Mouse (Mus musculus): ENCODE results near the gene Pih1d1. TPM values are rescaled to one million over a fixed set of nuclear protein-coding genes. Genes with fewer than 3 reads are reported as not detected.

Gene Pih1d1
- polyA plus RNA-seq, 1 experiment from 2014 or later = 94.4 TPM

DNA sequence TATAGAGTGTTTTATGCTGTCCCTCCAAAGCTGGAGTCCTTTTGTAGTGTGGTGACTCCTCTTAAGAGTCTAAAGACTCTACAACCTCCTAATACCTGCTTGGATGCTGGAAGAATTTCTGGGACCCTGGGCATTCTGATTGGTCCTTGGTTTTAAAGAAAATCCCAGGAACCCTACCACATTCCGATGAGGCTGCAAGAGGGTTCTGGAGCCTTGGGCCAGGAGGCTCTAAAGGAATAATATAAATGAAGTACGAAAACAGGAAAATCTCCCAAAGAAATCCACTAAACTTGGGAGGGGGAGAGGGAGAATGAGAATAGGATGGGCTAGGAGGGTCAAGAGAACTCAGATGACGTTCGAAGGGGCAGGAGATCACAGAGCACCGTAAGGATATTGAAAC, 517 bp upstream of the Pih1d1 start:
- Histone ChIP-seq H3K9me3 (no peaks in the 10 kb centered on the region), H3K4me3 (peak overlapping the region; percentile 48), H3K4me2 (peak overlapping the region; percentile 79), H3K4me1 (replicated peaks) (peaks cover 25% of the 10 kb centered on the region), H3K36me3 (peaks cover 20% of the 10 kb centered on the region), H3K27ac (peak overlapping the region; percentile 92), H3K9ac (peak overlapping the region; percentile 83), H3K27me3 (no peaks in the 10 kb centered on the region)
- 2% methylated on average over 5 of the region's 5 CpGs for WGBS
- no peak for ATAC-seq (ENCODE audit: low FRiP score)

DNA sequence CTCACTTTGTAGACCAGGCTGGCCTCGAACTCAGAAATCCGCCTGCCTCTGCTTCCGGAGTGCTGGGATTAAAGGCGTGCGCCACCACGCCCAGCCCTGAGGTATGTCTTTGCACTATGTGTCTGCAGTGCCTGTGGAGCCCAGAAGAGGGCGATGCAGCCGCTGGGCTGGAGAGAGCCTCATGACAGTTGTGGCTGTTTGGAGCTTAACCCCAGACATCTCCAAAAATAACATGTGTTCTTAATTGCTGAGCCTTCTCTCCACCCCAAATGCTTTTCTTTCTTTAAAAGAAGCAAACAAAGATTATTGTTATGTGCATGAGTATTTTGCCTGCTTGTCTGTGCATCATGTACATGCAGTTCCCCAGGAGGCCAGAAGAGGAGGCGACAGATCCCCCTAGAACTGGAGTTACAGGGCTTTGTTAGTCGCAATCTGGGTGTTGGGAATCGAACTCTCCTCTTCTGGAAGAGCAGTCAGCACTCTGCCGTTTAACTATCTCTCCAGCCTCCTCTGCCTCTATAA, 951 bp downstream of the Pih1d1 start:
- Histone ChIP-seq H3K27me3 (no peaks in the 10 kb centered on the region), H3K27ac (peak overlapping the region; percentile 92), H3K4me3 (peak overlapping the region; percentile 48), H3K9me3 (no peaks in the 10 kb centered on the region), H3K4me2 (peak overlapping the region; percentile 55), H3K4me1 (replicated peaks) (peaks cover 25% of the 10 kb centered on the region), H3K9ac (peak overlapping the region; percentile 83), H3K36me3 (peaks cover 34% of the 10 kb centered on the region)
- 80% methylated on average over 12 of the region's 12 CpGs for WGBS
- ATAC-seq (ENCODE audit: low FRiP score) = peak; percentile 27; the same call in 1 of the 2 replicates

DNA sequence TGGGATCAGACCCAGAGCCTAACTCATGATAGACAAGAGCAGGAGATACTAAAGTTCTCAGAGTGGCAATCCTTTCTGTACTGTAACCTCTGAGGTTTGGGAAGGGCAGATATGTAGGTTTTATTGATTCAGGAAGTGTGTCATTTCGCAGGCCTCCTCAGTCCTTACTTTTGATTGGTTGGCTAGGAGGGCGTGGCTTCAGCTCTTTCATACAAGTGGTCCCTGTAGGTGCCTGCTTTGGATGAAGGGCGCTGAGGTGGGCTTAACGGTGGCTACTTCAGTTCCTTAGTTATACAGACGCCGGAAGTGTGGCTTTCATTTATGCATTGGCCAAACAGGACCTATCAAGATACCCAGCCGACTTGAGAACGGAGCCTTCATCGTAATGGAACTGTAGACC, 1.5 kb downstream of the Pih1d1 start:
- ATAC-seq (ENCODE audit: low FRiP score) = no peak
- H3K27ac ChIP-seq = peak overlapping the region; percentile 92; the same call in 1 of the 2 replicates
- H3K4me1 ChIP-seq (replicated peaks) = peaks cover 23% of the 10 kb centered on the region
- H3K36me3 ChIP-seq = peaks cover 40% of the 10 kb centered on the region
- H3K4me3 ChIP-seq = no peak overlapping the region
- 79% methylated on average over 9 of the region's 9 CpGs for whole genome bisulfite sequencing
- H3K9me3 ChIP-seq = no peaks in the 10 kb centered on the region
- H3K9ac ChIP-seq = peak overlapping the region; percentile 43; the same call in 1 of the 2 replicates
- H3K4me2 ChIP-seq = peak overlapping the region; percentile 55; the same call in 1 of the 2 replicates
- no peaks in the 10 kb centered on the region for H3K27me3 ChIP-seq

DNA sequence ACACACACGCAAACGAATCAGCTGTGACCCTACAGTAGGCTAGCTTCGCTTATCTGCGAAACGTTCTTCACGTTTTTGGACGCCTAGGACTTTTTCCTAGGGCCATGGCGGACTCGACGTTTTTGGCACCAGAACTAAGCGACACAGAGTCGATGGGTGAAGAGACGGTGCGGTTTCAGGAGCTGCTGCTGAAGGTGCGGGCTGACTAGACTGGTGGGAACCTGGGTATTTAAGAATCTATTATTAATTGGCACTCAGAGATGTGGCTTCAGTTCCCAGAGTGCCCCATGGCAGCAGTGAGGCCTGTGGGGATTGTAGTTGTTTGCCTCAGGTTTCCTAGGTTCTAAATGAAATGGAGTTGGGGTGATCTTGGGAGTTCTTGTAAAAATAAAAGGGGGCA, 2.1 kb downstream of the Pih1d1 start:
- Histone ChIP-seq H3K36me3 (peaks cover 43% of the 10 kb centered on the region), H3K4me3 (no peak overlapping the region), H3K9ac (peak overlapping the region; percentile 39; the same call in 1 of the 2 replicates), H3K4me2 (no peak overlapping the region), H3K4me1 (replicated peaks) (peaks cover 19% of the 10 kb centered on the region), H3K27me3 (no peaks in the 10 kb centered on the region), H3K27ac (no peak overlapping the region), H3K9me3 (no peaks in the 10 kb centered on the region)
- no peak for ATAC-seq (ENCODE audit: low FRiP score)
- WGBS = 94% methylated on average over 15 of the region's 15 CpGs

DNA sequence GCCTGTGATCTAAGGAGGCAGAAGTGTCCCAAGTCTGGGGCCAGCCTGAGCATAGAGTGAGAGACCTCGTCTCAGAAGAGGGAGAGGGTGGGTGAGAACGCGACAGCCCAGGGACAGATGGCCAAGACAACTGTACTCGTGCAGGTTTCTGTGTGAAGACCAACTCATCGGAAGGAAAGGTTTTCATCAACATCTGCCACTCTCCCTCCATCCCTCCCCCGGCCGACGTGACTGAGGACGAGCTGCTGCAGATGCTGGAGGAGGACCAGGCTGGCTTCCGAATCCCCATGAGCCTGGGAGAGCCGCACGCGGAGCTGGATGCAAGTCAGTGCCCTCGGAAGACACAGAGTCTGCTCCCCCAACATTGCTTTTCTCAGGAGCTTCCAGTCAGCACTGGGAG, 3.4 kb downstream of the Pih1d1 start:
- Histone ChIP-seq H3K9me3 (no peaks in the 10 kb centered on the region), H3K4me3 (no peak overlapping the region), H3K4me1 (replicated peaks) (peaks cover 21% of the 10 kb centered on the region), H3K9ac (no peak overlapping the region), H3K4me2 (no peak overlapping the region), H3K36me3 (peaks cover 43% of the 10 kb centered on the region), H3K27ac (no peak overlapping the region), H3K27me3 (peaks cover 2% of the 10 kb centered on the region)
- 85% methylated on average over 14 of the region's 14 CpGs for WGBS
- ATAC-seq (ENCODE audit: low FRiP score) = no peak

DNA sequence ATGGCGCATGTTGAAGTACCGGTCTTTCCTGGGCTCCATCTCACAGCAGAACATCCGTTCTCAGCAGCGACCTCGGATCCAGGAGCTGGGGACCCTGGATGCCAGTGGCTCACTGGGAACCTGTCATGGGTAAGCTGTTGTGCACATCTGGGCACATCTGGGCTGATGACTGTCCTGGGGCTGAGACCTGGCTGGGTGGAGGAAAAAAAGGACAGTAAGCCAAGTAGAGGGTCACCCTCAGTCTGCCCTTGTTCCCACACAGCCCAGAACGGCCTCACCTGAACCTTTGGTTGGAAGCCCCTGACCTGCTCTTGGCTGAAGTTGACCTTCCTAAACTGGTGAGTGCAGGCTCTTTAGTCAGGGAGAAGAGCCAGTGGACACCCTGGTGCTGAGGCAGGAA, 4.9 kb downstream of the Pih1d1 start:
- no peak for ATAC-seq (ENCODE audit: low FRiP score)
- WGBS = 93% methylated on average over 6 of the region's 6 CpGs
- no peaks in the 10 kb centered on the region for H3K9me3 ChIP-seq
- H3K4me2 ChIP-seq = no peak overlapping the region
- peaks cover 18% of the 10 kb centered on the region for H3K27me3 ChIP-seq
- peaks cover 43% of the 10 kb centered on the region for H3K36me3 ChIP-seq
- no peak overlapping the region for H3K4me3 ChIP-seq
- no peak overlapping the region for H3K9ac ChIP-seq
- H3K4me1 ChIP-seq (replicated peaks) = peaks cover 24% of the 10 kb centered on the region
- H3K27ac ChIP-seq = no peak overlapping the region

DNA sequence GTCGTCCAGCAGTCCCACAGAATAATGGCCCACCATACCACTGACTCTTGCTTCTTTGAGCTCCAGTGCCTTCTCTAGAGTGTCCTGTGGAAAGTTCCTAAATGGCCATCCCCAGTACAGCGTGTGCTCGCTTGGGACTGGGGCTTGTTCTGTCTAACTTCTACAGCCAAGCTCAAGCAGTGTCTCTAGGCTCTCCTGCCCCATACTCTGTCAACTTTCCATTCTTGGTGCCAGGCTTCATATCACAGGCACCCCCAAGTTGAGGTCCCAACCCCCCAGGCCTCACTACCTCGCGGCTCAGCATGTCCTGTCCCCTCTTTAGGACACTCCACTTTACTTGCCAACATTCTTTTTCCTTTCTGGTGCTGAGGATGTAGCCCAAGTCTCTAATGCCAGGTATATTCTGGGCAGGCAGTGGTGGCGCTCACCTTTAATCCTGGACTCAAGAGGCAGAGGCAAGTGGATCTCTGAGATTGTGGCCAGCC, 6.3 kb downstream of the Pih1d1 start:
- no peak overlapping the region for H3K4me2 ChIP-seq
- H3K27ac ChIP-seq = no peak overlapping the region
- no peak overlapping the region for H3K4me3 ChIP-seq
- H3K9ac ChIP-seq = no peak overlapping the region
- peaks cover 31% of the 10 kb centered on the region for H3K27me3 ChIP-seq
- peaks cover 21% of the 10 kb centered on the region for H3K4me1 ChIP-seq (replicated peaks)
- no peak for ATAC-seq (ENCODE audit: low FRiP score)
- WGBS = 96% methylated on average over 6 of the region's 6 CpGs
- peaks cover 43% of the 10 kb centered on the region for H3K36me3 ChIP-seq
- no peaks in the 10 kb centered on the region for H3K9me3 ChIP-seq

DNA sequence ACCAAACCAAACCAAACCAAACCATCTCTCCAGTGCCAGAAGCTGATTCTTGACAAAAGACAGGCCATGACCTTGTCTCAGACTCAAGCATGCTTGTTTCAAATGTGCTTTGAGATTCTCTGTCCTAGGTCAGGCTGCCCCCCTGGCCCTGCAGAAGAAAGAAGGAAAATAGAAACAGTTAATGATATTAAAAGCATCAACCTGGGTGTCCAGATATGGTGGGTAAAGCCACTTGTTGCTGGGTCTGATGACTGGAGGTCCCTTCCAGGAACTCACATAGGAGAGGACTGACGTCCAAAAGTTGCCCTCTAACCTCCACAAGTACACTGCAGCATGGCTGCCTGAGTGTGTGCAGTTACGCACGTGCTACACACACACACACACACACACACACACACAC, 6.8 kb downstream of the Pih1d1 start:
- Histone ChIP-seq H3K4me3 (no peak overlapping the region), H3K9me3 (no peaks in the 10 kb centered on the region), H3K4me2 (no peak overlapping the region), H3K36me3 (peaks cover 43% of the 10 kb centered on the region), H3K4me1 (replicated peaks) (peaks cover 17% of the 10 kb centered on the region), H3K27ac (no peak overlapping the region), H3K9ac (no peak overlapping the region), H3K27me3 (peaks cover 36% of the 10 kb centered on the region)
- ATAC-seq (ENCODE audit: low FRiP score) = no peak
- WGBS = 100% methylated on average over 3 of the region's 3 CpGs

DNA sequence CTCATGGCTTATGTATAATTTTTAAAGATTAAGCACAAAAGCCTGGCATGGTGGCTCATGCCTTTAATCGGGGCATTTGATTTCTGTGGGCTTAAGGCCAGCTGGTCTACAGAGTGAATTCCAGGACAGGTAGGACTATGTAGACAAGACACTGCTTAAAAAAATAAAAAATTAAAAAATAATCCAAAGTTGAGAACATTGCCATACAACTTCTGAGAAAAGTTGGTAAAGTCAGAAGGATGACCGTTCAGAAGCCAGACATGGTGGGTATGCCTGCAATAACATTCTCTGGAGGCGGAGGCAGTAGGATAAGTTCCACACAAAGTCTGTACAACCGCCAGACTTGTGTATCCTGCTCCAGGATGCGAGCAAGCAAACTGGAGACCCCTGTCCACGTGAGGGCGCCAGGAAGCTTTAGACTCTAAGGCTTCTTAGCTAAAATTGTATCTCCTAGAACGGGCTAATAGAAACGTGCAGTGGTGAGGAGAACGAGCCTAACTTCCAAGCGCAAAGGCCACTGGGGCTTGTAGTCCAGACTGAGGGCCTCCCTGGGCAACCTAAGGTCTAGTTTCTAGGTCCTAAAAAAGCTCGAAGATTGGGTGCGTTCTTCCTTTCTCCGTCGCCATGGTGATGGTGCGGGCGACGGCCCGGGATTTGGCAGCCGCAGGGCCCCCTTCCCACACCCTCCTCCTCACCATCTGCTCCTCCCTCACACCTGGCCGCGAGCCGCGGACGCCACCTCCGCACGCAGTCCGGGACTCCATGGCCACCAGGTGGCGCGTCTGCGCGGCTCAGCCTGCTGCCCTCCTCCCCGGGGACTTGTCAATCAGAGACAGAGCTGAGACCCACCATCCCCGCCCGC, 7.7 kb downstream of the Pih1d1 start:
- H3K36me3 ChIP-seq = peaks cover 38% of the 10 kb centered on the region
- peak overlapping the region; percentile 68 for H3K4me2 ChIP-seq
- H3K27ac ChIP-seq = peak overlapping the region; percentile 23; the same call in 1 of the 2 replicates
- peak overlapping the region; percentile 37 for H3K4me3 ChIP-seq
- 4% methylated on average over 35 of the region's 35 CpGs for WGBS
- H3K4me1 ChIP-seq (replicated peaks) = peaks cover 17% of the 10 kb centered on the region
- H3K27me3 ChIP-seq = peaks cover 46% of the 10 kb centered on the region
- peak; percentile 89 for ATAC-seq (ENCODE audit: low FRiP score)
- H3K9ac ChIP-seq = 0 out of 2 replicates have a peak overlapping the region, but pooled peaks have one; percentile 51
- no peaks in the 10 kb centered on the region for H3K9me3 ChIP-seq

DNA sequence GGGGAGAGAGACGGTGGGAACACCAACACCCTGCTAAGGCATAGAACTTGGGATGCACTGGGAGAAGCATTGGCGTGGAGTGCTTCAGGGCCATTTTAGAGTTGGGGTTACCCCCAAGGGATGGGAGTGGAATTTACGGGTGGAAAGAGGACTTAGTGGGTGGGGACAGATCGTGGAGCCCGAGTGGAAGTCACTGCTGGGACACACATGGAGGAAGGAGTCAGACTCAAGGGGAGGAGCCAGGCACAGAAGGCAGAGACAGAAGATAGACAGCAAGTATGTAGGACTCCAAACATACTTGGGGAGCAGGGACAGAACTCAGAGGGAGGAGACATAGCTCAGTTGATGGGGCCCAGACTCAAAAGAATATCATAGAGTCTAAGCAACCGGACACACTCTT, 8.4 kb downstream of the Pih1d1 start:
- Histone ChIP-seq H3K27ac (peak overlapping the region; percentile 23; the same call in 1 of the 2 replicates), H3K9ac (0 out of 2 replicates have a peak overlapping the region, but pooled peaks have one; percentile 51)

DNA sequence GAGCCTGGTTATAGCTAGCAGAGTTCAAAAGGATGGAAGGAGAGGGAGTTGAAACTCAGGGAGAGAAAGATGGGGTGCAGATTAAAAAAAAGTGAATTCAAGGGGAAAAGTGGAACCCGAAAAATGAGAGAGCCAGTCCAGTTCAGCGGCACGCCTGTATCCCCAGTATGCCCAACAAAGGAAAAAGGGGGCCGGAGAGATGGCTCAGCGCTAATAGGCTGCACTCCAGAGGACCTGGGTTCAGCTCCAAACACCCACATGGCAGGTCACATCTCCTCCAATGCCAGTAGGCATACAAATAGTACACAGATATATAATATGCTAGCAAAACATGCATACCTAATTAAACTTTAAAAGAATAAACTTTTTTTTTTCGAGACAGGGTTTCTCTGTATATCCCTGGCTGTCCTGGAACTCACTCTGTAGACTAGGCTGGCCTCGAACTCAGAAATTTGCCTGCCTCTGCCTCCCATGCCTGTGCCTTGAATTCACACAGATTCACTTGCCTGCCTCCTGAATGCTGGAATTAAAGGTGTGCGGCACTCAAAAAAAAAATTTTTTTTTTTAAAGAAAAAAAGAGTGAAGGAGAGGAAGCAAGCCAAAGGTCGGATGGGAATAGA, 9.0 kb downstream of the Pih1d1 start:
- ATAC-seq (ENCODE audit: low FRiP score) = no peak
- Histone ChIP-seq H3K4me3 (no peak overlapping the region; the same call in 1 of the 2 replicates), H3K9ac (no peak overlapping the region), H3K27me3 (peaks cover 59% of the 10 kb centered on the region), H3K4me1 (replicated peaks) (peaks cover 27% of the 10 kb centered on the region), H3K9me3 (no peaks in the 10 kb centered on the region), H3K27ac (no peak overlapping the region), H3K36me3 (peaks cover 28% of the 10 kb centered on the region), H3K4me2 (no peak overlapping the region)
- WGBS = 74% methylated on average over 9 of the region's 9 CpGs

More for the DNA sequence above, 8.4 kb downstream of the Pih1d1 start:
- Histone ChIP-seq H3K9me3 (no peaks in the 10 kb centered on the region), H3K27me3 (peaks cover 53% of the 10 kb centered on the region), H3K36me3 (peaks cover 34% of the 10 kb centered on the region), H3K4me1 (replicated peaks) (peaks cover 21% of the 10 kb centered on the region), H3K4me3 (peak overlapping the region; percentile 37), H3K4me2 (peak overlapping the region; percentile 68)
- WGBS = 26% methylated on average over 6 of the region's 6 CpGs
- ATAC-seq (ENCODE audit: low FRiP score) = no peak; the same call in 1 of the 2 replicates
